Mouse (Mus musculus) embryonic facial prominence, embryonic 12.5 days (tissue): ENCODE results near the gene Gli3. TPM values are rescaled to one million over a fixed set of nuclear protein-coding genes. Genes with fewer than 3 reads are reported as not detected.

ENCODE experiments used
- ATAC-seq: fragments of 200-750 bp; cut with Nextera tagmentation; 2 replicates; pipeline ENCODE4 v1.8.0; 2017; ENCODE audit not compliant: insufficient number of reproducible peaks, insufficient read depth, low FRiP score, low TSS enrichment
- H3K27ac ChIP-seq: fragments of 300-500 bp; sonication (generic); 2 replicates; pipeline ENCODE4 v1.5.1; 2016; ENCODE audit warnings: mild to moderate bottlenecking
- H3K27me3 ChIP-seq: fragments of 300-500 bp; sonication (generic); 2 replicates; pipeline ENCODE4 v1.6.1; 2016; ENCODE audit warnings: mild to moderate bottlenecking, moderate library complexity
- H3K36me3 ChIP-seq: fragments of 300-500 bp; sonication (generic); 2 replicates; pipeline ENCODE4 v1.6.1; 2016; ENCODE audit warnings: mild to moderate bottlenecking
- H3K4me1 ChIP-seq: fragments of 300-500 bp; sonication (generic); 2 replicates; pipeline ENCODE4 v1.6.1; 2016
- H3K4me2 ChIP-seq: fragments of 300-500 bp; sonication (generic); replicated peaks from 2 replicates; pipeline ENCODE4 v1.6.1; 2016; ENCODE audit warnings: mild to moderate bottlenecking, moderate library complexity
- H3K4me3 ChIP-seq: fragments of 300-500 bp; sonication (generic); 2 replicates; pipeline ENCODE4 v1.5.1; 2016; ENCODE audit warnings: mild to moderate bottlenecking
- H3K9ac ChIP-seq: fragments of 300-500 bp; sonication (generic); 2 replicates; pipeline ENCODE4 v1.6.1; 2016; ENCODE audit warnings: mild to moderate bottlenecking, moderate library complexity
- H3K9me3 ChIP-seq: fragments of 300-500 bp; sonication (generic); 2 replicates; pipeline ENCODE4 v1.6.1; 2016; ENCODE audit warnings: mild to moderate bottlenecking, moderate library complexity
- WGBS: fragments of 180-500 bp; shearing (Covaris S2); methylation state at CpG from one replicate; pipeline ENCODE4 v1.1.7; 2016; 5-methylcytosine and 5-hydroxymethylcytosine counted together
- polyA plus RNA-seq: library from polyadenylated mRNA; unstranded; fragments of >200 nt; fragmentation: Nextera tagmentation; extraction: Ambion mirVana; gene quantifications from 2 replicates; pipeline ENCODE4 v1.2.1, GENCODE M21; 2016

The Gli3 gene
- polyA plus RNA-seq, 1 experiment from 2014 or later = 35.8 TPM

GRCm38 (mm10) chr13:15464081-15464526 lies 1.1 kb downstream of the Gli3 start:
- WGBS = 1% methylated on average over 51 of the region's 51 CpGs
- Histone ChIP-seq H3K36me3 (no peaks in the 10 kb centered on the region), H3K27ac (peak overlapping the region; percentile 100), H3K4me1 (peaks cover 36% of the 10 kb centered on the region), H3K9ac (peak overlapping the region; percentile 98), H3K4me3 (peak overlapping the region; percentile 95), H3K4me2 (peak overlapping the region; percentile 57), H3K9me3 (no peaks in the 10 kb centered on the region), H3K27me3 (no peaks in the 10 kb centered on the region)
- 0 out of 2 replicates have a peak, but pooled peaks have one; percentile 4 for ATAC-seq

GRCm38 (mm10) chr13:15464741-15465250 lies 1.8 kb downstream of the Gli3 start:
- Histone ChIP-seq H3K36me3 (no peaks in the 10 kb centered on the region), H3K9me3 (no peaks in the 10 kb centered on the region), H3K4me3 (peak overlapping the region; percentile 95), H3K27me3 (no peaks in the 10 kb centered on the region), H3K27ac (peak overlapping the region; percentile 100), H3K4me1 (peaks cover 42% of the 10 kb centered on the region), H3K4me2 (peak overlapping the region; percentile 57), H3K9ac (peak overlapping the region; percentile 98)
- no peak for ATAC-seq
- 0% methylated on average over 11 of the region's 11 CpGs for WGBS

- WGBS = 26% methylated on average over 6 of the region's 6 CpGs
- Histone ChIP-seq H3K4me2 (peak overlapping the region; percentile 57), H3K27me3 (no peaks in the 10 kb centered on the region), H3K9ac (no peak overlapping the region), H3K4me1 (peaks cover 55% of the 10 kb centered on the region), H3K9me3 (no peaks in the 10 kb centered on the region), H3K36me3 (no peaks in the 10 kb centered on the region), H3K27ac (no peak overlapping the region), H3K4me3 (peak overlapping the region; percentile 31)
- ATAC-seq = no peak
These were observed 3.5 kb downstream of the Gli3 start for GRCm38 (mm10) chr13:15466496-15466895.

GRCm38 (mm10) chr13:15467409-15467808 lies 4.4 kb downstream of the Gli3 start:
- H3K9ac ChIP-seq = no peak overlapping the region
- H3K36me3 ChIP-seq = no peaks in the 10 kb centered on the region
- H3K4me1 ChIP-seq = peaks cover 51% of the 10 kb centered on the region
- H3K4me3 ChIP-seq = peak overlapping the region; percentile 31; the same call in 1 of the 2 replicates
- ATAC-seq = no peak
- H3K27me3 ChIP-seq = no peaks in the 10 kb centered on the region
- no peak overlapping the region for H3K27ac ChIP-seq
- 12% methylated on average over 3 of the region's 3 CpGs for WGBS
- no peaks in the 10 kb centered on the region for H3K9me3 ChIP-seq
- peak overlapping the region; percentile 57 for H3K4me2 ChIP-seq

- Histone ChIP-seq H3K27ac (no peak overlapping the region), H3K36me3 (no peaks in the 10 kb centered on the region), H3K4me2 (peak overlapping the region; percentile 57), H3K9ac (no peak overlapping the region), H3K27me3 (no peaks in the 10 kb centered on the region), H3K4me1 (peaks cover 55% of the 10 kb centered on the region), H3K9me3 (no peaks in the 10 kb centered on the region), H3K4me3 (0 out of 2 replicates have a peak overlapping the region, but pooled peaks have one; percentile 3)
- no peak for ATAC-seq
- 20% methylated on average over 4 of the region's 4 CpGs for WGBS
These were observed 5.4 kb downstream of the Gli3 start for GRCm38 (mm10) chr13:15468421-15468820.

GRCm38 (mm10) chr13:15470056-15470455 lies 7.0 kb downstream of the Gli3 start:
- no peaks in the 10 kb centered on the region for H3K9me3 ChIP-seq
- ATAC-seq = no peak
- WGBS = 27% methylated on average over 3 of the region's 3 CpGs
- H3K27me3 ChIP-seq = no peaks in the 10 kb centered on the region
- H3K36me3 ChIP-seq = no peaks in the 10 kb centered on the region
- H3K4me2 ChIP-seq = no peak overlapping the region
- H3K4me3 ChIP-seq = no peak overlapping the region
- peaks cover 55% of the 10 kb centered on the region for H3K4me1 ChIP-seq
- no peak overlapping the region for H3K9ac ChIP-seq
- no peak overlapping the region for H3K27ac ChIP-seq

GRCm38 (mm10) chr13:15472712-15473111 lies 9.7 kb downstream of the Gli3 start:
- Histone ChIP-seq H3K9me3 (no peaks in the 10 kb centered on the region), H3K27ac (no peak overlapping the region), H3K36me3 (no peaks in the 10 kb centered on the region), H3K4me1 (peaks cover 37% of the 10 kb centered on the region), H3K9ac (no peak overlapping the region), H3K27me3 (no peaks in the 10 kb centered on the region), H3K4me3 (no peak overlapping the region), H3K4me2 (no peak overlapping the region)
- 62% methylated on average over 3 of the region's 3 CpGs for WGBS
- no peak for ATAC-seq

GRCm38 (mm10) chr13:15474393-15474792 lies 11.4 kb downstream of the Gli3 start:
- H3K9me3 ChIP-seq = no peaks in the 10 kb centered on the region
- no peak overlapping the region for H3K4me3 ChIP-seq
- 73% methylated on average over 2 of the region's 2 CpGs for whole genome bisulfite sequencing
- no peak for ATAC-seq
- no peak overlapping the region for H3K27ac ChIP-seq
- no peak overlapping the region for H3K9ac ChIP-seq
- peaks cover 24% of the 10 kb centered on the region for H3K4me1 ChIP-seq
- H3K27me3 ChIP-seq = no peaks in the 10 kb centered on the region
- H3K4me2 ChIP-seq = no peak overlapping the region
- H3K36me3 ChIP-seq = peaks cover 3% of the 10 kb centered on the region

GRCm38 (mm10) chr13:15486033-15486891 lies 23.2 kb downstream of the Gli3 start:
- no peak overlapping the region for H3K4me2 ChIP-seq
- ATAC-seq = no peak
- H3K36me3 ChIP-seq = 0 out of 2 replicates have a peak, but pooled peaks cover 3% of the 10 kb centered on the region
- H3K27ac ChIP-seq = no peak overlapping the region
- no peaks in the 10 kb centered on the region for H3K27me3 ChIP-seq
- H3K4me3 ChIP-seq = no peak overlapping the region
- peaks cover 30% of the 10 kb centered on the region; the same call in 1 of the 2 replicates for H3K4me1 ChIP-seq
- H3K9ac ChIP-seq = no peak overlapping the region
- WGBS = 57% methylated on average over 14 of the region's 14 CpGs
- H3K9me3 ChIP-seq = no peaks in the 10 kb centered on the region

GRCm38 (mm10) chr13:15487334-15487733 lies 24.3 kb downstream of the Gli3 start:
- Histone ChIP-seq H3K4me2 (no peak overlapping the region), H3K27ac (no peak overlapping the region), H3K4me3 (no peak overlapping the region), H3K9me3 (no peaks in the 10 kb centered on the region), H3K9ac (no peak overlapping the region), H3K4me1 (peaks cover 30% of the 10 kb centered on the region; the same call in 1 of the 2 replicates), H3K36me3 (0 out of 2 replicates have a peak, but pooled peaks cover 1% of the 10 kb centered on the region), H3K27me3 (no peaks in the 10 kb centered on the region)
- ATAC-seq = no peak
- 14% methylated on average over 7 of the region's 7 CpGs for WGBS

GRCm38 (mm10) chr13:15488065-15488464 lies 25.0 kb downstream of the Gli3 start:
- ATAC-seq = no peak
- H3K36me3 ChIP-seq = no peaks in the 10 kb centered on the region
- H3K4me1 ChIP-seq = peaks cover 30% of the 10 kb centered on the region; the same call in 1 of the 2 replicates
- no peak overlapping the region for H3K4me3 ChIP-seq
- no peak overlapping the region for H3K4me2 ChIP-seq
- H3K9ac ChIP-seq = no peak overlapping the region
- no peaks in the 10 kb centered on the region for H3K27me3 ChIP-seq
- H3K27ac ChIP-seq = no peak overlapping the region
- 42% methylated on average over 1 of the region's 1 CpGs for WGBS
- H3K9me3 ChIP-seq = no peaks in the 10 kb centered on the region

GRCm38 (mm10) chr13:15495820-15496219 lies 32.8 kb downstream of the Gli3 start:
- 47% methylated on average over 4 of the region's 4 CpGs for WGBS
- Histone ChIP-seq H3K27me3 (no peaks in the 10 kb centered on the region), H3K36me3 (0 out of 2 replicates have a peak, but pooled peaks cover 5% of the 10 kb centered on the region), H3K4me1 (peaks cover 25% of the 10 kb centered on the region), H3K4me3 (no peak overlapping the region), H3K9ac (no peak overlapping the region), H3K9me3 (no peaks in the 10 kb centered on the region), H3K27ac (no peak overlapping the region), H3K4me2 (no peak overlapping the region)
- ATAC-seq = no peak
